Mouse (Mus musculus) spleen, adult 2 months (tissue): ENCODE measurements around the gene Gm5089.

Source experiments
- CTCF ChIP-seq: fragments of 200-500 bp; IDR thresholded peaks from 2 replicates; pipeline ENCODE4 v1.5.1; 2011; ENCODE audit warnings: mild to moderate bottlenecking, inconsistent platforms; ENCODE audit not compliant: insufficient read depth, insufficient read length, insufficient replicate concordance; ENCODE audit errors: extremely low read depth
- POLR2A ChIP-seq: fragments of 200-500 bp; IDR thresholded peaks from 2 replicates; pipeline ENCODE4 v1.6.1; 2011; ENCODE audit warnings: low read depth, low read length, inconsistent platforms

DNA sequence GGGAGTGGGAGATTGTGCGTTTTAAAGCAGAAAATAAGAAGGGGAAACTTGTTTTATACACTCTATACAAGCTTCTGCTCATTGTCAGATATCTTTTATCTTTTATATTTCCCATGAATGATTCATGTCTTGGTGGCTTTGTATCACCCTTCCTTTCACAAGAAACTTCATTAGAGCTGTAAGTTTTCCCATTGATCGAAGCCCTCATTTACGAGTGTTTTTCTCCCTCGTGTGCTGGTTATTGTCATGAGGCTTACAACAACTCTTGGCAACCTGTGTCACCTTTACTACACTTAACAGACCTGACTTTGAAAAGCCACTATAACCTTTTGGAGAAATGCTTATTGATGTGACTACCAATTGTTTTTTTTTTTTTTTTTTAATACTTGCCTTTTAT lies 4.6 kb upstream of the Gm5089 start:
- TF ChIP-seq CTCF (no peak), POLR2A (no peak)
